Mouse (Mus musculus): Measurements from ENCODE around the gene Specc1. TPM values are rescaled to one million over a fixed set of nuclear protein-coding genes. Genes with fewer than 3 reads are reported as not detected.

Gene Specc1
- polyA plus RNA-seq (2012; rRNA removed) (8.0 and 8.7 TPM in 2 replicates), polyA plus RNA-seq (2014; fragmentation: Nextera tagmentation; extraction: Ambion mirVana) (8.9 and 9.9 TPM in 2 replicates)

- Histone ChIP-seq H3K4me1 (ENCODE audit: control insufficient read depth, insufficient read depth, low read length) (no peaks in the 10 kb centered on the region), H3K4me3 (replicated peaks; ENCODE audit: low read length) (peak within 1 kb of the TSS; percentile 46), H3K9me3 (ENCODE audit: control insufficient read depth, low read length) (no peaks in the 10 kb centered on the region), H3K9ac (ENCODE audit: low read depth, low read length, severe bottlenecking) (peak within 1 kb of the TSS; percentile 51), H3K27me3 (ENCODE audit: control insufficient read depth, insufficient read depth, low read length) (peaks cover 18% of the 10 kb centered on the region; the same call in 1 of the 2 replicates), H3K4me2 (replicated peaks; ENCODE audit: low read depth, low read length, severe bottlenecking) (peak within 1 kb of the TSS; percentile 100), H3K27ac (replicated peaks; ENCODE audit: low read depth, low read length) (no peak within 1 kb of the TSS), H3K36me3 (ENCODE audit: control insufficient read depth, insufficient read depth, low read length) (no peaks in the 10 kb centered on the region)
- peak; percentile 90 for DNase-seq (ENCODE audit: low spot score)
- peak; percentile 91 for ATAC-seq (ENCODE audit: low FRiP score, low read depth)
- TF ChIP-seq POLR2A (IDR thresholded peaks at IDR 0.05; ENCODE audit: borderline replicate concordance, extremely low read depth, insufficient read depth, insufficient read length) = no peak
- WGBS = 3% methylated on average over 55 of the region's 58 CpGs
Observed at GRCm38 (mm10) chr11:61956572-61957295, at the start of gene Specc1. Gene Specc1, plus strand, starts transcription at chr11:61956763.

- H3K27me3 ChIP-seq (ENCODE audit: control insufficient read depth, insufficient read depth, low read length) = no peaks in the 10 kb centered on the region
- H3K36me3 ChIP-seq (ENCODE audit: control insufficient read depth, insufficient read depth, low read length) = peaks cover 59% of the 10 kb centered on the region
- no peak overlapping the region for H3K27ac ChIP-seq (replicated peaks; ENCODE audit: low read depth, low read length)
- no peak for DNase-seq (ENCODE audit: low spot score)
- no peak overlapping the region for H3K4me2 ChIP-seq (replicated peaks; ENCODE audit: low read depth, low read length, severe bottlenecking)
- H3K9ac ChIP-seq (ENCODE audit: low read depth, low read length, severe bottlenecking) = no peak overlapping the region
- H3K9me3 ChIP-seq (ENCODE audit: control insufficient read depth, low read length) = no peaks in the 10 kb centered on the region
- TF ChIP-seq POLR2A (IDR thresholded peaks at IDR 0.05; ENCODE audit: borderline replicate concordance, extremely low read depth, insufficient read depth, insufficient read length) = no peak
- no peak for ATAC-seq (ENCODE audit: low FRiP score, low read depth)
- no peaks in the 10 kb centered on the region for H3K4me1 ChIP-seq (ENCODE audit: control insufficient read depth, insufficient read depth, low read length)
- no peak overlapping the region for H3K4me3 ChIP-seq (replicated peaks; ENCODE audit: low read length)
Observed at GRCm38 (mm10) chr11:61908315-61908714, 48.2 kb upstream of the Specc1 start.

GRCm38 (mm10) chr11:61919702-61920101 is 36.9 kb upstream of the Specc1 start:
- TF ChIP-seq POLR2A (IDR thresholded peaks at IDR 0.05; ENCODE audit: borderline replicate concordance, extremely low read depth, insufficient read depth, insufficient read length) = no peak
- WGBS = 90% methylated on average over 3 of the region's 3 CpGs
- H3K4me3 ChIP-seq (replicated peaks; ENCODE audit: low read length) = no peak overlapping the region
- H3K4me2 ChIP-seq (replicated peaks; ENCODE audit: low read depth, low read length, severe bottlenecking) = no peak overlapping the region
- no peaks in the 10 kb centered on the region for H3K27me3 ChIP-seq (ENCODE audit: control insufficient read depth, insufficient read depth, low read length)
- no peak overlapping the region for H3K9ac ChIP-seq (ENCODE audit: low read depth, low read length, severe bottlenecking)
- H3K4me1 ChIP-seq (ENCODE audit: control insufficient read depth, insufficient read depth, low read length) = no peaks in the 10 kb centered on the region
- H3K36me3 ChIP-seq (ENCODE audit: control insufficient read depth, insufficient read depth, low read length) = peaks cover 40% of the 10 kb centered on the region
- H3K9me3 ChIP-seq (ENCODE audit: control insufficient read depth, low read length) = no peaks in the 10 kb centered on the region
- DNase-seq (ENCODE audit: low spot score) = no peak
- no peak for ATAC-seq (ENCODE audit: low FRiP score, low read depth)
- H3K27ac ChIP-seq (replicated peaks; ENCODE audit: low read depth, low read length) = no peak overlapping the region

GRCm38 (mm10) chr11:61923309-61923708 is 33.3 kb upstream of the Specc1 start:
- H3K27ac ChIP-seq (replicated peaks; ENCODE audit: low read depth, low read length) = no peak overlapping the region
- ATAC-seq (ENCODE audit: low FRiP score, low read depth) = no peak
- H3K36me3 ChIP-seq (ENCODE audit: control insufficient read depth, insufficient read depth, low read length) = peaks cover 20% of the 10 kb centered on the region; the same call in 1 of the 2 replicates
- no peak overlapping the region for H3K9ac ChIP-seq (ENCODE audit: low read depth, low read length, severe bottlenecking)
- H3K9me3 ChIP-seq (ENCODE audit: control insufficient read depth, low read length) = no peaks in the 10 kb centered on the region
- no peak for DNase-seq (ENCODE audit: low spot score)
- H3K27me3 ChIP-seq (ENCODE audit: control insufficient read depth, insufficient read depth, low read length) = no peaks in the 10 kb centered on the region
- no peak for TF ChIP-seq POLR2A (IDR thresholded peaks at IDR 0.05; ENCODE audit: borderline replicate concordance, extremely low read depth, insufficient read depth, insufficient read length)
- no peaks in the 10 kb centered on the region for H3K4me1 ChIP-seq (ENCODE audit: control insufficient read depth, insufficient read depth, low read length)
- no peak overlapping the region for H3K4me2 ChIP-seq (replicated peaks; ENCODE audit: low read depth, low read length, severe bottlenecking)
- no peak overlapping the region for H3K4me3 ChIP-seq (replicated peaks; ENCODE audit: low read length)
- 92% methylated on average over 1 of the region's 1 CpGs for WGBS

GRCm38 (mm10) chr11:61929323-61930097 is 27.1 kb upstream of the Specc1 start:
- ATAC-seq (ENCODE audit: low FRiP score, low read depth) (peak; percentile 69), DNase-seq (ENCODE audit: low spot score) (peak; percentile 4)
- peaks cover 6% of the 10 kb centered on the region for H3K4me1 ChIP-seq (ENCODE audit: control insufficient read depth, insufficient read depth, low read length)
- H3K9ac ChIP-seq (ENCODE audit: low read depth, low read length, severe bottlenecking) = peak overlapping the region; percentile 91
- H3K27me3 ChIP-seq (ENCODE audit: control insufficient read depth, insufficient read depth, low read length) = no peaks in the 10 kb centered on the region
- whole genome bisulfite sequencing = 1% methylated on average over 45 of the region's 47 CpGs
- no peaks in the 10 kb centered on the region for H3K9me3 ChIP-seq (ENCODE audit: control insufficient read depth, low read length)
- peak overlapping the region; percentile 61 for H3K4me2 ChIP-seq (replicated peaks; ENCODE audit: low read depth, low read length, severe bottlenecking)
- H3K27ac ChIP-seq (replicated peaks; ENCODE audit: low read depth, low read length) = peak overlapping the region; percentile 89
- H3K4me3 ChIP-seq (replicated peaks; ENCODE audit: low read length) = peak overlapping the region; percentile 87
- H3K36me3 ChIP-seq (ENCODE audit: control insufficient read depth, insufficient read depth, low read length) = no peaks in the 10 kb centered on the region; the same call in 1 of the 2 replicates
- TF ChIP-seq POLR2A (IDR thresholded peaks at IDR 0.05; ENCODE audit: borderline replicate concordance, extremely low read depth, insufficient read depth, insufficient read length) = no peak

Data from limb, embryonic 14.5 days (tissue).